Mouse (Mus musculus): ENCODE results near the gene Strn4.

Strn4 gene

DNA sequence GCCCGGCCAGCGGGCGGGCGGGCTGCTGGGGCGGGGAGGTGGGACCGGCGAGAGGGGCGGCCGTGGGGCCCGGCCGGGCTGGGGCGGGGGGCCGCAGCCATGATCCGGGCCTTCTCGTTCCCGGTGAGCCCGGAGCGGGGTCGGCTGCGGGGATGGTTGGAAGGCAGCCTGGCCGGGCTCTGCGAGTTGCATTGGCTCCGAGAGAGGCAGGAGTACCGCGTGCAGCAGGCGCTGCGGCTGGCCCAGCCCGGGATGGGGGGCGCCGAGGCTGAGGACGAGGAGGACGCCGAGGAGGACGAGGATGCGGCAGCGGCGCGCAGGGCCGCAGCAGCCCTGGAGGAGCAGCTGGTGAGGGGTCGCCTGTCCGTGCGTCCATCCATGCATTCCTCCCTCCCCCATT lies 59.6 kb downstream of the Strn4 start:
- no peak for DNase-seq (ENCODE audit: extremely low spot score, low spot score)

DNA sequence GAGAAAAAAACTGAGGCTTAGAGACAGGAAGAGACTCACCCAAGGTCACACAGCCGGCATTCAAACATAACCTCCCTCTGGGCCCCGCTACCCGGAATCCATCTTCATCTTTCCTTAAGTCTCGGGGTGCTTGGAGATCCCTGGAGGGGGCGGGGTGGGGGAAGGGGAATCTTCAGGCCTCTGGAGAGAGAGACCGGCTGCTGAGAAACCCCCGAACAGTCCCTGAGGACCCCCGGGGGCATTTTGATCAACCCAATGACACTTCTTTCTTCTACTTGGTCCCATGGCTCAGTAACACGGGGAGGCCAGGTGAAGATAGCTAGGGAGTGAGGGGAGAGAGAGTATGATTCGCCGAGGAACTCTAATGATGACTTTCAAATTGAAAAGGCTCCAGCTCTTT lies 60.3 kb downstream of the Strn4 start:
- DNase-seq (ENCODE audit: extremely low spot score, low spot score) = peak; percentile 40

DNA sequence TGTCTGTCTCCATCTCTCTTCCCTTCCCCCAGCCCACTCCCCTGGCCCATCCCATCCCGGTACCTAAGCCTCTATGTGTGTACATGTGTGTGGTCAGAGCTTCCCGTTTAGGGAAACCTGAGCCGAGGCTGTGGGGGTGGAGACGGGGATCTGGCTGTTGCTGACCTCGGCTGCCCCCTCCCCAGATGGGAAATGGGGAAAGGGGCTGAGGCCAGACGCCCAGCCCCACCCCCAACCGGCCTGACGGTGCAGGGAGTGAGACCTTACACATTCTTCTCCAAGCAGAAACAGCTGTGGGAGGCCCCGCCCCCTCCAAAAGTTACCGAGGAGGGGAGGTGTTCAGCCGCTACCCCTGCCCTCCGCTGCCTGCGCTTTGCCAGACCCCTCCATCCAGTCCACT lies 60.9 kb downstream of the Strn4 start:
- DNase-seq (ENCODE audit: extremely low spot score, low spot score) = peak; percentile 87

DNA sequence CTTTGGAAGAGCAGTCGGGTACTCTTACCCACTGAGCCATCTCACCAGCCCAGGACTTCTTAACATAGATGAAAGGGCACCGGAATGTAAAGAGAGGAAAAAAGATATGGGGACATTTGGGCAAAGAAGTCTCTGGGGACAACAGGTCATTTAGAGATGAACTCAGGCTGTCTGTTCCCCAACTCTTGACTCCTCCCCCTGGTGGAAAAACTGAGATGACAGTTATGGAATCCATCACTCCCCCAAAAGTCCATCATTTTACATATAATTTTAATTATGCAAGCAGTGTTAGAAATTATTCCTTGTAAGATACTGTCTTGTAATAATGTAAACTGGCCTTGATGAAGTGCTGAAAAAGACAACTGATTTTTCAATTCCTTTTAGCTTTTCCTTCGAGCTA lies 62.0 kb downstream of the Strn4 start:
- DNase-seq (ENCODE audit: extremely low spot score, low spot score) = no peak

DNA sequence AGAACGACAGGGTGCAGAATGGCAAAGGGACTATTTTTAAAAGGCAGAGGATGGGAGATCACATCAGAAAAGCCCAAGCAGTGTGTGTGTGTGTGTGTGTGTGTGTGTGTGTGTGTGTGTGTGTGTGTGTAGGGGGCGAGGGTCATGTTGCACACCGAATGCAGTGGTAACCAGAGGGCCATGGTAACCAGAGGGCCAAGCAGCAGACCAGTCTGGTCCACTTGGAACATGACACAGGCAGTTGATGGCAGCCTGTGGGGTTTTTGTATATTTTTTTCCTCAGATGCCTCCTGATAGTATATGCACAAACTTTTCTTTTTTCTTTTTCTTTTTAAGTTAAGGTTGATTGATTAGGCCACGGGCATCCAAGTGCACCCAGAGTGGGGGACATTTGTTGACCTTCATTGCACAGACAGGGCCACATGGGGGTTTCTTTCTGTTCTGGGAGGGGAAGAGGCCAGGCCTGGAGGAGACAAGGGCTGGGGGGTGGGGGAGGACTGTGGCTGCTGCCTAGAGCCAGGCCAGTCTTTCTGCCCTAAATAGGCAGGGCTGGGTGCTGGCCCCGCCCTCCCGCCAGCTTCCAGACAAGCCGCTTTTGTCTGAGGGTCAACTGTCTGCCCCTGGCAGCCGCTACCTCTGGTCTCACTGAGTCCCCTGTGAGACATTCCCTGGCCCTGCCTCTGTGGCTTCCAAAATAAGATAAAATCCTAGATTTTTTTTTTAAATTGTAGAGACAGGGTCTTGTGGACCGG lies 64.3 kb downstream of the Strn4 start:
- DNase-seq (ENCODE audit: extremely low spot score, low spot score) = peak; percentile 85

DNA sequence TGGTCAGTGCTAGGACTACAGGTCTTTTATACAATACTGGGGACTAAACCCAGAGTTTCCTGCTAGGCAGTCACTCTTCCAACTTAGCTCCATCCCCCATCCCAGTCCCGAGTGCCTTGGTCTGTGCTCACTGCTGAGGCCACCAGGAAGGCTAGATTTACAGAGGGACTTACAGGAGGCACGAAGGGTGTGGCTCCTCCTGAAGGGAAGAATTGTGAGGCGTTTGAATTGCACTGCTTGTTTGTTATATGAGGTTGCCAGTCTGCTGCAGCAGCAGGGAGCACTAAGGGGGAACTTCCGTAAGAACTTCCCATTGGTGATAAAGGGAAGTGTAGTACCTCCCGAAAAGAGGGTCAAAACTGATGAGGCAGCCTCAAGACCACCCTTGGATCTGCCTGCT lies 64.9 kb downstream of the Strn4 start:
- no peak for DNase-seq (ENCODE audit: extremely low spot score, low spot score)

DNA sequence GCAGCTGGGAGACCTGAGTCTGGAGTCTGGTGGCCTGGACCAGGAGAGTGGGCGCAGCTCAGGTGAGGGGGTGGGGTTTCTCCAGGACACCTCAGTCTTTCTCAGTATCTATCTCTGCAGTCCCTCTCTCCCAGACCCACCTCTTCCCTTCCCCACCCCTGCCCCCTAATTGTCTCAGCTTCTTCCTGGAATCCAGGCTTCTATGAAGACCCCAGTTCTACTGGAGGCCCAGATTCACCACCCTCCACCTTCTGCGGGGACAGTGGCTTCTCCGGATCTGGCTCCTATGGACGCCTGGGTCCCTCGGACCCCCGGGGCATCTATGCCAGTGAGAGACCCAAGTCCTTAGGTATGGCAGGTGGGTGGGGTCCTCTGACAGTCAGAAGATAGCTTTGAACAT lies 67.5 kb downstream of the Strn4 start:
- DNase-seq (ENCODE audit: extremely low spot score, low spot score) = no peak

DNA sequence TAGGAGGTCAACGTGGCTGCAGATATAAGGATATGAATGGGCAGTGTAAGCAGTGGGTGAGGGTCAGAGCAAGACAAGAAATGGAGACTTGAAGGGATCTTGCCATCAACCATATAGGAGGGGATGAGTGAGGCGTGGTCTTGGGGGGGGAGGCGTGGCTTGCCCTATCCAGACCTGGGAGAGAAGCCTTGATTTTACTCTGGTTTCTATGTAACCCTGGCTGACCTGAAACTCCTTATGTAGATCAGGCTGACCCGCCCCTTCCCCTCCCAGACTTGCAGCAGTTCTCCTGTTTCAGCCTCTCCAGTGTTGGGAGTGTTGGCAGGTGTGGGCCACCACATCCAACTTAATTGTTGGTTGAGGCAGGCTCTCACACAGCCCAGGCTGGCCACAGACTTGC lies 68.6 kb downstream of the Strn4 start:
- DNase-seq (ENCODE audit: extremely low spot score, low spot score) = no peak

DNA sequence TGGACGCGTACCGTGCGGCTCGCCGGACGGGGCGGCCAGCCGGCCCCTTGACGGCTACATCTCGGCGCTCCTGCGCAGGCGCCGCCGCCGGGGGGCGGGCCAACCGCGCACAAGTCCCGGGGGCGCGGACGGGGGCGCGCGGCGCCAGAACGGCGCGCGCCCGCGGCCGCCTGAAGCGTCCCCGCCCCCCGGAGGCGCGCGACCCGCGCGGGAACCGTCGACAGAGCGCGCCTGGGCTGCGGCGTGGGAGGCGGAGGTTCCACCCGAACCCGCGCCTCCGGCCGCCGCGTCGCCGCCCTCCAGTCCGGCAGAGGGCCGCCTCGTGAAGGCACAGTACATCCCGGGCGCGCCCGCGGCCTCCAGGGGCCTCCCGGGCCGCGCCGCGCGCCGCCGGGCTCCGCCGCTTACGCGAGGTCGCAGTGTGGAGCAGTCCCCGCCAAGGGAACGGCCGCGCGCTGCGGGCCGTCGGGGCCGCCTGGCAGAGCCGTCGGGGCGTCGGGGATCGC lies 69.6 kb downstream of the Strn4 start:
- no peak for DNase-seq (ENCODE audit: extremely low spot score, low spot score)

DNA sequence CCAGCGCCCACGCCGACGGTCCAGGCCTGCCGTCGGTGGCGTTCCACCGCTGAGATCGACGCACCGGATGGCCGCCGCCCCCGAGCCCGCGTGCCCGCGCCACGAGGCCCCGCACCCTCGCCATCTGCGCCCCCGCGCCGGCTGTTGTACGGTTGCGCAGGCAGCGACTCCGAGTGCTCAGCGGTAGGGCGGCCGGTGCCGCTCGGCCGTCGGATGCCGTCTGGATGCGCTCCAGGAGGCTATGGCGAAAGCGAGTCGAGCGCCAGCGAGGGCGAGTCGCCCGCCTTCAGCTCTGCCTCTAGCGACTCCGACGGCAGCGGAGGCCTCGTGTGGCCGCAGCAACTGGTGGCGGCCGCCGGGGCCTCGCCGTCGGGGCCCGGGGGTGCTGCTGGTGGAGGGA lies 70.2 kb downstream of the Strn4 start:
- DNase-seq (ENCODE audit: extremely low spot score, low spot score) = no peak

Measured in neural tube, embryonic 10.5 days (tissue).